19 mouse cellular contexts compared by ENCODE assay signal in the genomic region with DNA sequence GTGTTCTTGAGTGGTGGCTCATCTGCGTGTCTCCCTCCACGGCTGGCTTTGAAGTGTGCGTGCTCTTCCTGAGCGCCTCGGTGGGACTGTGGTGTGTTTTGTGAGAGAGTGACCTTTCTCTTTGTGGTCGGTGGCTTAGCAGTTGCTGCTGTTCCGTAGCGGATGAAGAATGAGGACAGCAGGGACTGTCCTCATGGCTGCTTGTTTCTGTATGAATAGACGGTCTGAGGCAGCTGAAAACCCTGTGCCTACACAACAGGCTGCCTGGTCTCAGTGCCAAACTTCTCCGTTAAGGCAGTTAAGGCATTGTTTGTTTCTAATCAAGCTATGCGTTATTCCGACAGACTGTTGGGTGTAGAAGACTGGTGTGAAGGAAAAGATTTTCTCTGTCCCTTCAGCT.
A peak's percentile ranks its signal among the peaks of the same experiment; 100 is the strongest.
DNase-seq lines count a peak whose midpoint lies in the region; ATAC-seq lines count a peak whose summit lies in the region.
"Had no signal": no experiment of that assay in that cellular context is flagged by ENCODE, and none has a peak within 500 bp of the region (broad histone marks: within the 10 kb centered on the region; RNA-seq: fewer than 3 reads in every experiment).

No protein-coding gene starts in this region.

- no peak overlapping the region for H3K9ac ChIP-seq in forebrain, embryonic 14.5 days (ENCODE audit: low read length)
- no peak overlapping the region for H3K9ac ChIP-seq in forebrain, embryonic 16.5 days (replicated peaks; ENCODE audit: low read depth, low read length)
- H3K9ac ChIP-seq: heart, embryonic 13.5 days; kidney, embryonic 15.5 days; limb, embryonic 15.5 days had no signal

- H3K4me1 ChIP-seq in forebrain, embryonic 14.5 days (ENCODE audit: control insufficient read depth, insufficient read depth, low read length) = no peaks in the 10 kb centered on the region
- no peaks in the 10 kb centered on the region for H3K4me1 ChIP-seq in forebrain, embryonic 16.5 days (replicated peaks; ENCODE audit: control insufficient read depth, insufficient read depth, low read length)
- H3K4me1 ChIP-seq: heart, embryonic 13.5 days; kidney, embryonic 15.5 days; limb, embryonic 15.5 days had no signal

- H3K27ac ChIP-seq in forebrain, embryonic 14.5 days (ENCODE audit: low read depth, low read length) = no peak overlapping the region
- no peak overlapping the region for H3K27ac ChIP-seq in forebrain, embryonic 16.5 days (ENCODE audit: low read length)
- H3K27ac ChIP-seq: forebrain, embryonic 10.5 days; heart, embryonic 13.5 days; kidney, embryonic 15.5 days; limb, embryonic 15.5 days had no signal

- H3K36me3 ChIP-seq in forebrain, embryonic 14.5 days (ENCODE audit: control insufficient read depth, insufficient read depth, low read length) = no peaks in the 10 kb centered on the region
- H3K36me3 ChIP-seq in forebrain, embryonic 16.5 days (ENCODE audit: control insufficient read depth, insufficient read depth) = no peaks in the 10 kb centered on the region
- H3K36me3 ChIP-seq: forebrain, embryonic 10.5 days; heart, embryonic 13.5 days; kidney, embryonic 15.5 days; limb, embryonic 15.5 days had no signal

- no peaks in the 10 kb centered on the region for H3K27me3 ChIP-seq in forebrain, embryonic 14.5 days (replicated peaks; ENCODE audit: control insufficient read depth, insufficient read depth, low read length)
- H3K27me3 ChIP-seq in forebrain, embryonic 16.5 days (replicated peaks; ENCODE audit: control insufficient read depth, insufficient read depth, low read length) = no peaks in the 10 kb centered on the region
- H3K27me3 ChIP-seq: CH12.LX; heart, embryonic 13.5 days; kidney, embryonic 15.5 days; limb, embryonic 15.5 days had no signal

- H3K4me2 ChIP-seq in forebrain, embryonic 14.5 days (ENCODE audit: low read length) = no peak overlapping the region
- H3K4me2 ChIP-seq in forebrain, embryonic 16.5 days (ENCODE audit: low read length) = no peak overlapping the region
- H3K4me2 ChIP-seq: heart, embryonic 13.5 days; kidney, embryonic 15.5 days; limb, embryonic 15.5 days had no signal

- H3K9me3 ChIP-seq in forebrain, embryonic 14.5 days (replicated peaks; ENCODE audit: control insufficient read depth, low read length) = no peaks in the 10 kb centered on the region
- no peaks in the 10 kb centered on the region for H3K9me3 ChIP-seq in forebrain, embryonic 16.5 days (ENCODE audit: control insufficient read depth, low read length)
- H3K9me3 ChIP-seq: heart, embryonic 13.5 days; kidney, embryonic 15.5 days; limb, embryonic 15.5 days had no signal

- peak; percentile 24 for DNase-seq in forebrain, embryonic 14.5 days (ENCODE audit: low spot score)
- DNase-seq in layer of hippocampus, postnatal 36 days = peak; percentile 13 to 24
- no peak for DNase-seq in layer of hippocampus, postnatal 14 days (ENCODE audit: low spot score in 2 of 2)
- peak; percentile 9 for DNase-seq in thymus, postnatal 25 days
- DNase-seq in thymus, adult 18-20 months = no peak
- no peak for DNase-seq in kidney, postnatal 36 days
- DNase-seq in cerebellum, postnatal 4 days (ENCODE audit: low spot score in 2 of 2) = no peak
- DNase-seq: cerebellum, adult 2 months; cerebellum, postnatal 36 days; lung, postnatal 10 days; right cerebral cortex, adult 18-20 months; thymus, postnatal 4 days had no signal

- 62% methylated on average over 12 of the region's 12 CpGs for WGBS in forebrain, embryonic 14.5 days
- WGBS in forebrain, embryonic 16.5 days = 51% methylated on average over 12 of the region's 12 CpGs

- no peak overlapping the region for H3K4me3 ChIP-seq in forebrain, embryonic 14.5 days (ENCODE audit: low read depth, low read length)
- H3K4me3 ChIP-seq in forebrain, embryonic 16.5 days (replicated peaks; ENCODE audit: low read length) = no peak overlapping the region
- H3K4me3 ChIP-seq: forebrain, embryonic 10.5 days; heart, embryonic 13.5 days; kidney, embryonic 15.5 days; limb, embryonic 15.5 days had no signal

- no peak for ATAC-seq in forebrain, embryonic 14.5 days
- ATAC-seq in forebrain, embryonic 16.5 days = no peak
- ATAC-seq: intestine, postnatal 0 days had no signal

Comparison
In these comparisons a context has a peak if more than half of its experiments do, and no peak if none do; other contexts are left out.
1. DNase-seq: peak in forebrain, embryonic 14.5 days (single experiment), layer of hippocampus, postnatal 36 days (2 of 2) and thymus, postnatal 25 days (single experiment); none in layer of hippocampus, postnatal 14 days (0 of 2), thymus, adult 18-20 months (0 of 2), kidney, postnatal 36 days (0 of 2) and cerebellum, postnatal 4 days (0 of 2).